Mouse (Mus musculus) liver, embryonic 14.5 days (tissue): Measurements from ENCODE around the gene Nkx2-5. TPM values are rescaled to one million over a fixed set of nuclear protein-coding genes. Genes with fewer than 3 reads are reported as not detected.

ENCODE experiments used
- ATAC-seq: fragments of 200-750 bp; cut with Nextera tagmentation; 2 replicates; pipeline ENCODE4 v1.8.0; 2017; ENCODE audit warnings: moderate number of reproducible peaks, mild to moderate bottlenecking, moderate library complexity; ENCODE audit not compliant: insufficient read depth
- DNase-seq, 3 experiments: peaks; one replicate each; pipeline ENCODE4 v3.0.0-alpha.2; 2012 to 2013; ENCODE audit warnings: low read depth in 3 of 3, low spot score in 3 of 3
- H3K27ac ChIP-seq: fragments of 300-500 bp; sonication (generic); 2 replicates; pipeline ENCODE4 v1.5.1; 2014; ENCODE audit warnings: moderate library complexity, mild to moderate bottlenecking, control low read depth, inconsistent platforms
- H3K27me3 ChIP-seq: fragments of 300-500 bp; sonication (generic); 2 replicates; pipeline ENCODE4 v1.6.1; 2014; ENCODE audit warnings: mild to moderate bottlenecking, low read length, moderate library complexity; ENCODE audit not compliant: control insufficient read depth, insufficient read depth
- H3K36me3 ChIP-seq: fragments of 300-500 bp; sonication (generic); replicated peaks from 2 replicates; pipeline ENCODE4 v1.6.1; 2014; ENCODE audit warnings: low read depth; ENCODE audit not compliant: control insufficient read depth, insufficient read depth
- H3K4me1 ChIP-seq, 2 experiments: fragments of 200-500 bp in 1 of 2; fragments of 300-500 bp in 1 of 2; sonication (generic) in 1 of 2; replicated peaks; 2 replicates each; pipeline ENCODE4 v1.6.1; 2012 to 2014; ENCODE audit warnings: antibody characterized with exemption in 1 of 2, inconsistent platforms in 1 of 2, low read length in 1 of 2; ENCODE audit not compliant: control insufficient read depth in 2 of 2, insufficient read depth in 2 of 2
- H3K4me2 ChIP-seq: fragments of 300-500 bp; sonication (generic); 2 replicates; pipeline ENCODE4 v1.6.1; 2014; ENCODE audit warnings: low read depth, mild to moderate bottlenecking, control low read depth, moderate library complexity
- H3K4me3 ChIP-seq, 2 experiments: fragments of 200-500 bp in 1 of 2; fragments of 300-500 bp in 1 of 2; sonication (generic) in 1 of 2; 2 replicates each; pipeline ENCODE4 v1.5.1; 2012 to 2014; ENCODE audit warnings: low read depth in 2 of 2, low read length in 2 of 2, mild to moderate bottlenecking in 2 of 2, control low read depth in 1 of 2, inconsistent platforms in 1 of 2, moderate library complexity in 1 of 2; ENCODE audit not compliant: insufficient read depth in 1 of 2
- H3K9ac ChIP-seq: fragments of 300-500 bp; sonication (generic); replicated peaks from 2 replicates; pipeline ENCODE4 v1.6.1; 2014; ENCODE audit warnings: mild to moderate bottlenecking, control low read depth, moderate library complexity
- H3K9me3 ChIP-seq: fragments of 300-500 bp; sonication (generic); 2 replicates; pipeline ENCODE4 v1.6.1; 2016; ENCODE audit warnings: low read length, mixed read lengths; ENCODE audit not compliant: control insufficient read depth
- CTCF ChIP-seq: IDR thresholded peaks from 2 replicates; pipeline ENCODE4 v1.5.1; 2016; ENCODE audit warnings: antibody characterized with exemption, low read depth, control low read depth
- EP300 ChIP-seq: IDR thresholded peaks from 2 replicates; pipeline ENCODE4 v1.6.1; 2016; ENCODE audit warnings: antibody characterized with exemption, low read depth
- WGBS: fragments of 180-500 bp; shearing (Covaris S2); extraction: QIAGEN DNeasy Blood & Tissue Kit; methylation state at CpG from one replicate; pipeline ENCODE4 v1.1.7; 2014; ENCODE audit not compliant: insufficient replicate concordance; 5-methylcytosine and 5-hydroxymethylcytosine counted together
- polyA plus RNA-seq, 2 experiments: library from polyadenylated mRNA; depleted of rRNA in 1 of 2; stranded (reverse) in 1 of 2; unstranded in 1 of 2; fragments of >200 nt; fragmentation: Nextera tagmentation in 1 of 2; extraction: Ambion mirVana in 1 of 2; gene quantifications; 2 replicates each; pipeline versions ENCODE4 v1.2.1 to v1.2.3; 2012 to 2014

Nkx2-5 gene
- polyA plus RNA-seq, 2 experiments, result not detected

DNA sequence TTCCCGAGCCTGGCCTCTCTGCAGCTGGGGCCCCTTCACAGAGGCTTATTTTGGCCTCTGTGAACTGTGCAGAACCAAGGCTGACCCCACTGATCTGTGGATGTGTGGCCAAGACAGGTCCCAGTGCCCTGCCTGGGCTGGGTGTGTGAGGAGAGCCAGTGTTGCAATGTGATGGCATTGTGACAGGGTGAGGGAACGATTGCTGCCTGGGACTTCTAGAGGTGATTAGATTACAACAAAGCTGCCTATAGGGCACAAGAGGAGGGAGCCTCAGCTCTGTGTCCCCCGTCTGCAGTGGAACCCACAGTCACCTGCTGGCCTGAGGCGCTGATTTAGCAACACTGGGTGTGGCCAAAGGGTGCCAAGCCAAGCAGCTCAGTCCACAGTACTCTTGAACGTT, 23.9 kb upstream of the Nkx2-5 start:
- ATAC-seq (no peak), DNase-seq (no peak)
- TF ChIP-seq CTCF, result no peak
- TF ChIP-seq EP300, result no peak
- H3K9me3 ChIP-seq, result no peaks in the 10 kb centered on the region
- 27% methylated on average over 5 of the region's 5 CpGs for WGBS
- no peaks in the 10 kb centered on the region; the same call in 1 of the 2 replicates for H3K27me3 ChIP-seq
- no peak overlapping the region for H3K4me2 ChIP-seq
- no peak overlapping the region for H3K27ac ChIP-seq
- H3K9ac ChIP-seq, result no peak overlapping the region
- no peaks in the 10 kb centered on the region for H3K36me3 ChIP-seq
- no peak overlapping the region for H3K4me3 ChIP-seq
- no peaks in the 10 kb centered on the region for H3K4me1 ChIP-seq

DNA sequence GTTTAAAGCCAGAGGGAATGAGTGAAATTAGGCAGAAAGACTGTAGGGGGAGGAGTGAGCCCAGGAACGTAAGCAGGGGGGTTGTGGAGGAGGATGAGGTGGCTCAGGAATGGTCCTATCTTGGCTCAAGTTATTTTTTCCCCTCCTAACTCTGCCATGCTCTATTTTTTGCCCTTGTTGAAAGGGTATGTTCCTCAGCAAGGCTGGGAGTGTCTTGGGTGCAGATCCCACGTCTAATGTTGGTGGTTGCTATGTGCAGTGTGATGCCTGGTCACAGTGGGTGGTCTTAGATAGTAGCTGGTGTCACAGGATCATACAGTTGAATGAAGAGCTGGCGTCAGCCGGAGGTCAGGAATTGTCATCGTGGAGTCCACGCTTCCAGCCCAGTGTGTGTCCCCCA, 20.3 kb upstream of the Nkx2-5 start:
- Histone ChIP-seq H3K36me3 (no peaks in the 10 kb centered on the region), H3K4me2 (no peak overlapping the region), H3K9ac (no peak overlapping the region), H3K9me3 (no peaks in the 10 kb centered on the region), H3K27ac (no peak overlapping the region), H3K4me3 (no peak overlapping the region), H3K4me1 (no peaks in the 10 kb centered on the region), H3K27me3 (no peaks in the 10 kb centered on the region; the same call in none of the 2 replicates)
- DNase-seq, result no peak
- 58% methylated on average over 6 of the region's 6 CpGs for WGBS
- ATAC-seq, result no peak
- TF ChIP-seq EP300, result no peak
- no peak for TF ChIP-seq CTCF

DNA sequence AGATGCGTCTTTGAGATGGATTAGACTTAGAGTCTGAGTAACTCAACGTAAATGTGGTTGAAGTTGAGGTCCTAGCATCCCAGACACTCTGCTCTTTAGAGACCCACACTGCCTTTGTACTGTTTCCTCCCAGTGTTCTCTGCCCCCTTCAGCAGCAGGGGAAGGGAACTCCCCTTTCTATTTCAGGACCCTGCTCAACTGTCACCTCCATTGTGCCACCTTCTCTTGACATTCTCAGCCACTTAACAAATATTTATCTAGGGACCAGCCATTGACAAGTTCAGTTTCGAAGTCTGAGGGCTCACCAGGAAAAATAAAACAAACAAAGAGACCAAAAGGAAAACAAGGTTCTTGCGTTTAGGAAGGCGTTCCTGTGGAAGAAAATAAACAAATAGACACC, 19.5 kb upstream of the Nkx2-5 start:
- Histone ChIP-seq H3K9ac (no peak overlapping the region), H3K27ac (no peak overlapping the region), H3K4me3 (no peak overlapping the region), H3K4me1 (no peaks in the 10 kb centered on the region), H3K36me3 (no peaks in the 10 kb centered on the region), H3K27me3 (peaks cover 5% of the 10 kb centered on the region), H3K4me2 (no peak overlapping the region), H3K9me3 (no peaks in the 10 kb centered on the region)
- TF ChIP-seq CTCF (no peak), EP300 (no peak)
- ATAC-seq (no peak), DNase-seq (no peak)
- 27% methylated on average over 5 of the region's 5 CpGs for WGBS

DNA sequence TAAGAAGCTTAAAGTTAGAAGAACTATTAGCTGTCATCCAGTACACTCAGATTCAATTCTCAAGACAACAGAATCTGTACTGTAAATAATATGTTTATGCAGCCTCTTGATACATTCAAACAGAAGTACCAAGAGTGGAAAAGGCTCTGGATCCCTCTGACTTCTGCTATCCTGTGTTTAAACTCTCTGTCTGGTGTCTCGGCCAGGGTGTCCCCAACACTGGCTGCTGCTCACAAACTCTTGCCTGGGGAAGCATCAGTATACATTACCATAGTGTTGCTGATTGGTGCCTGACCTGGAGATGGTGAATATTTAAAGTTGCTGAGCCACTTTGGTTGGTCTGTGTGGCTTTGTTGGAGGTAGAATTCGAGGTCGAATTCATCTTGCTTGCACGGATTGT, 17.0 kb upstream of the Nkx2-5 start:
- Histone ChIP-seq H3K27ac (no peak overlapping the region), H3K4me3 (no peak overlapping the region), H3K27me3 (peaks cover 24% of the 10 kb centered on the region), H3K4me2 (no peak overlapping the region), H3K36me3 (no peaks in the 10 kb centered on the region), H3K9me3 (no peaks in the 10 kb centered on the region), H3K4me1 (no peaks in the 10 kb centered on the region), H3K9ac (no peak overlapping the region)
- WGBS, result 35% methylated on average over 4 of the region's 4 CpGs
- ATAC-seq (no peak), DNase-seq (no peak)
- no peak for TF ChIP-seq EP300
- TF ChIP-seq CTCF, result no peak

DNA sequence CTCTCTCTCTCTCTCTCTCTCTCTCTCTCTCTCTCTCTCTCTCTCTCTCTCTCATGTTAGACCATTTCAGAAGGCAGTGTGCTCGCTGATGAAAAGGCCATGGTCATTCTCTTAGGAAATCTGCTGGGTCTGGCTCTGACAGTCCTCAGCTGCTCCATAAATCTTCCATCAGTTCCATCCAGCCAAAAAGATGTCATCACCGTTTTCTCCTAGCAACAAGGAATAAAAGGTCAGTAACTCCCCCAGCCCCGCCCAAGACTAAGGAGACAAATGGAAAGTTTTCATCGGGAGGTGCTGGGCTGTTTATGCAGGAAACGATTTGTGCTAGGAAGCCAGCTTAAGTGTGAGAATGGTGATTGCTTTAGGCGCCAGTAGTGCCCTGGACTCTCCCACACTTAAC, 16.6 kb upstream of the Nkx2-5 start:
- no peak for TF ChIP-seq CTCF
- TF ChIP-seq EP300, result no peak
- Histone ChIP-seq H3K36me3 (no peaks in the 10 kb centered on the region), H3K27ac (no peak overlapping the region), H3K9ac (no peak overlapping the region), H3K4me1 (no peaks in the 10 kb centered on the region), H3K4me2 (no peak overlapping the region), H3K4me3 (no peak overlapping the region), H3K27me3 (peaks cover 28% of the 10 kb centered on the region), H3K9me3 (no peaks in the 10 kb centered on the region)
- no peak for ATAC-seq
- DNase-seq, result no peak
- 13% methylated on average over 6 of the region's 6 CpGs for WGBS

DNA sequence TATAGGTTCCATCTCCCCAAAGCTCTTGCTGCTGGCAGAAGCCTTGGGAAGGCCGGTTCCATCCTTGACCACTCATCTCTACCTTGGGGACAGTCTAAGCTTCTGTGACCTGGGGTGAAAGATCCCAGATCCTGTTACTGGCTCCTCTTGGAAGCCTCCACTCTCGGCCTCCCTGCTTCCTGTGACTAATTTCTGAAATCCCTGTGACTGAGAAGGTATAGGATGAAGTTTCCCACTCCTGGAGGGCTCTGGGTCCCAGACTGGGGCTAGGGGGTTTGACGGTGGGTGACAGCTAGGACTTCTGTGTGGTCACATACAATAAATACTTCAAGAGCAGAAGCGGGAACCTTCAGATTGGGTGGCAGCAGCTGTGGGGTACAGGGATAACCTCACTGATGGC, 16.1 kb upstream of the Nkx2-5 start:
- no peak for TF ChIP-seq CTCF
- TF ChIP-seq EP300, result no peak
- Histone ChIP-seq H3K27me3 (peaks cover 32% of the 10 kb centered on the region), H3K4me2 (no peak overlapping the region)

More for the DNA sequence above, 16.1 kb upstream of the Nkx2-5 start:
- no peak overlapping the region for H3K27ac ChIP-seq
- 16% methylated on average over 4 of the region's 4 CpGs for WGBS
- H3K9me3 ChIP-seq, result no peaks in the 10 kb centered on the region
- DNase-seq (no peak), ATAC-seq (no peak)
- H3K36me3 ChIP-seq, result no peaks in the 10 kb centered on the region
- no peaks in the 10 kb centered on the region for H3K4me1 ChIP-seq
- no peak overlapping the region for H3K9ac ChIP-seq
- no peak overlapping the region for H3K4me3 ChIP-seq
